ENCODE assay signal across 16 mouse cellular contexts in the genomic region with DNA sequence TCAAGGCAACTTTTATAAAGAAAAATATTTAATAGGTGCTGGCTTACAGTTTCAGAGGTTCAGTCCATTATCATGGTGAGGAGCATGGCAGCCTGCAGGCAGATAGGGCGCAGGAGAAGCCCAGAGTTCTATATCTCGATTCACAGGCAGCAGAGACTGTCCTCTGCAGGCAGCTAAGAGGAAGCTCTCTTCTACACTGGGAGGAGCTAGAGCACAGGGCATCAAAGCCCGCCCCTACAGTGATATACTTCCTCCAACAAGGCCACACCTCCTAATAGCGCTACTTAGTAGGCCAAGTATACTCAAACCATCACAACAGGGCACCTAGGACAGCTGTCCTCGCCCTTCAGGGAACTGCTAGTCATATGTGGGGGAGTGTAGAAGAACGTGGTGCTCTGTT.
"Had no signal": no experiment of that assay in that cellular context is flagged by ENCODE, and none has a peak within 500 bp of the region (broad histone marks: within the 10 kb centered on the region; RNA-seq: fewer than 3 reads in every experiment).

No protein-coding gene starts in this region.

- DNase-seq: kidney, adult 18-20 months; kidney, adult 9 months; kidney, postnatal 14 days; left cerebral cortex, postnatal 4 days; liver, embryonic 13.5 days; lung, adult 2 months; midbrain, embryonic 14.5 days; right cerebral cortex, adult 18-20 months; right cerebral cortex, postnatal 25 days; spleen, adult 18-20 months; thymus, adult 18-20 months; thymus, postnatal 36 days had no signal

- H3K36me3 ChIP-seq: liver, embryonic 13.5 days; neural tube, embryonic 12.5 days; neural tube, embryonic 15.5 days; stomach, embryonic 15.5 days had no signal

- H3K4me1 ChIP-seq: liver, embryonic 13.5 days; neural tube, embryonic 12.5 days; neural tube, embryonic 15.5 days; stomach, embryonic 15.5 days had no signal

- H3K4me3 ChIP-seq: liver, embryonic 13.5 days; neural tube, embryonic 12.5 days; neural tube, embryonic 15.5 days; stomach, embryonic 15.5 days had no signal

- H3K27ac ChIP-seq: liver, embryonic 13.5 days; macrophage; neural tube, embryonic 12.5 days; neural tube, embryonic 15.5 days; stomach, embryonic 15.5 days had no signal

- H3K9me3 ChIP-seq: stomach, embryonic 15.5 days had no signal

- H3K27me3 ChIP-seq: liver, embryonic 13.5 days; neural tube, embryonic 12.5 days; neural tube, embryonic 15.5 days; stomach, embryonic 15.5 days had no signal
